Mouse (Mus musculus) liver, adult 2 months (tissue): ENCODE data around the gene Lao1. TPM values are rescaled to one million over a fixed set of nuclear protein-coding genes. Genes with fewer than 3 reads are reported as not detected.

Source experiments
- DNase-seq: peaks from one replicate; pipeline ENCODE4 v3.0.0-alpha.2; 2011; ENCODE audit warnings: low read depth, low spot score; ENCODE audit errors: extremely low read depth
- H3K27ac ChIP-seq: fragments of 200-500 bp; replicated peaks from 2 replicates; pipeline ENCODE4 v1.5.1; 2012; ENCODE audit warnings: low read depth, mild to moderate bottlenecking, control low read depth, inconsistent platforms, low read length; ENCODE audit not compliant: insufficient read depth
- H3K27me3 ChIP-seq: fragments of 200-500 bp; 2 replicates; pipeline ENCODE4 v1.6.1; 2012; ENCODE audit warnings: mild to moderate bottlenecking, moderate library complexity, low read length, inconsistent platforms; ENCODE audit not compliant: control insufficient read depth, insufficient read depth
- H3K36me3 ChIP-seq: fragments of 200-500 bp; 2 replicates; pipeline ENCODE4 v1.6.1; 2012; ENCODE audit warnings: low read length, inconsistent platforms; ENCODE audit not compliant: control insufficient read depth, insufficient read depth
- H3K4me1 ChIP-seq: fragments of 200-500 bp; 2 replicates; pipeline ENCODE4 v1.6.1; 2011; ENCODE audit warnings: low read length; ENCODE audit not compliant: control insufficient read depth, insufficient read depth
- H3K4me3 ChIP-seq: fragments of 200-500 bp; 2 replicates; pipeline ENCODE4 v1.5.1; 2011; ENCODE audit warnings: low read depth, mild to moderate bottlenecking, control low read depth, low read length, moderate library complexity; ENCODE audit not compliant: insufficient read depth
- H3K79me2 ChIP-seq: fragments of 200-500 bp; 2 replicates; pipeline ENCODE4 v1.6.1; 2012; ENCODE audit warnings: inconsistent platforms, mild to moderate bottlenecking, low read length, moderate library complexity; ENCODE audit not compliant: control insufficient read depth, insufficient read depth
- H3K9ac ChIP-seq: fragments of 200-500 bp; 2 replicates; pipeline ENCODE4 v1.6.1; 2012; ENCODE audit warnings: low read depth, mild to moderate bottlenecking, control low read depth, inconsistent platforms, low read length
- CTCF ChIP-seq: fragments of 200-500 bp; IDR thresholded peaks from 2 replicates; pipeline ENCODE4 v1.5.1; 2011; ENCODE audit warnings: low read depth, low read length, control low read depth
- POLR2A ChIP-seq: fragments of 200-500 bp; IDR thresholded peaks from 2 replicates; pipeline ENCODE4 v1.6.1; 2011; ENCODE audit warnings: low read length, control low read depth; ENCODE audit not compliant: insufficient read depth; ENCODE audit errors: extremely low read depth
- WGBS: fragments of 180-500 bp; shearing (Covaris S2); methylation state at CpG from one replicate; pipeline ENCODE4 v1.1.7; 2018; 5-methylcytosine and 5-hydroxymethylcytosine counted together
- polyA plus RNA-seq: library from polyadenylated mRNA; depleted of rRNA; stranded (reverse); fragments of >200 nt; gene quantifications from 2 replicates; pipeline ENCODE4 v1.2.3, GENCODE M21; 2012; rRNA removed
- total RNA-seq: library from RNA; depleted of rRNA; stranded (reverse); fragments of >200 nt; gene quantifications from 2 replicates; pipeline ENCODE4 v1.2.3, GENCODE M21; 2014; rRNA removed

Gene Lao1
- total and polyA plus RNA-seq, 2 experiments, result not detected

GRCm38 (mm10) chr4:119008476-119008875 lies 47.1 kb downstream of the Lao1 start:
- Histone ChIP-seq H3K27ac (no peak overlapping the region), H3K36me3 (no peaks in the 10 kb centered on the region), H3K79me2 (no peaks in the 10 kb centered on the region), H3K4me1 (no peaks in the 10 kb centered on the region), H3K9ac (no peak overlapping the region), H3K27me3 (no peaks in the 10 kb centered on the region), H3K4me3 (no peak overlapping the region)
- WGBS, result 75% methylated on average over 6 of the region's 6 CpGs
- DNase-seq, result no peak
- TF ChIP-seq POLR2A, result no peak

- H3K9ac ChIP-seq, result no peak overlapping the region
- H3K79me2 ChIP-seq, result no peaks in the 10 kb centered on the region
- H3K27me3 ChIP-seq, result no peaks in the 10 kb centered on the region
- no peak for DNase-seq
- no peak overlapping the region for H3K4me3 ChIP-seq
- WGBS, result 75% methylated on average over 8 of the region's 8 CpGs
- no peak overlapping the region for H3K27ac ChIP-seq
- no peaks in the 10 kb centered on the region for H3K36me3 ChIP-seq
- TF ChIP-seq CTCF, result no peak
- no peak for TF ChIP-seq POLR2A
- no peaks in the 10 kb centered on the region for H3K4me1 ChIP-seq
Measured at GRCm38 (mm10) chr4:119009814-119010213, 48.4 kb downstream of the Lao1 start.

- Histone ChIP-seq H3K27ac (no peak overlapping the region), H3K4me1 (no peaks in the 10 kb centered on the region), H3K27me3 (no peaks in the 10 kb centered on the region), H3K79me2 (no peaks in the 10 kb centered on the region), H3K4me3 (no peak overlapping the region), H3K36me3 (no peaks in the 10 kb centered on the region), H3K9ac (no peak overlapping the region)
- no peak for TF ChIP-seq POLR2A
- TF ChIP-seq CTCF, result no peak
- no peak for DNase-seq
- 70% methylated on average over 10 of the region's 10 CpGs for WGBS
Measured at GRCm38 (mm10) chr4:119011050-119011680, 49.8 kb downstream of the Lao1 start.

GRCm38 (mm10) chr4:119013031-119013430 lies 51.7 kb downstream of the Lao1 start:
- Histone ChIP-seq H3K27ac (no peak overlapping the region), H3K4me1 (no peaks in the 10 kb centered on the region), H3K36me3 (no peaks in the 10 kb centered on the region), H3K79me2 (no peaks in the 10 kb centered on the region), H3K27me3 (no peaks in the 10 kb centered on the region), H3K4me3 (no peak overlapping the region), H3K9ac (no peak overlapping the region)
- 82% methylated on average over 5 of the region's 5 CpGs for WGBS
- no peak for DNase-seq
- no peak for TF ChIP-seq CTCF

- no peak for DNase-seq
- Histone ChIP-seq H3K27me3 (no peaks in the 10 kb centered on the region), H3K4me3 (no peak overlapping the region), H3K36me3 (no peaks in the 10 kb centered on the region), H3K9ac (no peak overlapping the region), H3K79me2 (no peaks in the 10 kb centered on the region), H3K27ac (no peak overlapping the region), H3K4me1 (no peaks in the 10 kb centered on the region)
- TF ChIP-seq POLR2A, result no peak
- no peak for TF ChIP-seq CTCF
Measured at GRCm38 (mm10) chr4:119014997-119015396, 53.6 kb downstream of the Lao1 start.

- H3K36me3 ChIP-seq, result no peaks in the 10 kb centered on the region
- H3K79me2 ChIP-seq, result no peaks in the 10 kb centered on the region
- no peak for DNase-seq
- H3K27ac ChIP-seq, result no peak overlapping the region
- no peaks in the 10 kb centered on the region for H3K27me3 ChIP-seq
- H3K4me3 ChIP-seq, result no peak overlapping the region
- no peak overlapping the region for H3K9ac ChIP-seq
- no peaks in the 10 kb centered on the region for H3K4me1 ChIP-seq
- WGBS, result 67% methylated on average over 6 of the region's 6 CpGs
- TF ChIP-seq CTCF (no peak), POLR2A (no peak)
Measured at GRCm38 (mm10) chr4:119015557-119015956, 54.2 kb downstream of the Lao1 start.

- 90% methylated on average over 5 of the region's 5 CpGs for WGBS
- H3K4me1 ChIP-seq, result no peaks in the 10 kb centered on the region
Measured at GRCm38 (mm10) chr4:119017078-119017477, 55.7 kb downstream of the Lao1 start.

More at GRCm38 (mm10) chr4:119017078-119017477, 55.7 kb downstream of the Lao1 start:
- Histone ChIP-seq H3K4me3 (no peak overlapping the region), H3K27ac (no peak overlapping the region), H3K27me3 (no peaks in the 10 kb centered on the region), H3K79me2 (no peaks in the 10 kb centered on the region), H3K36me3 (no peaks in the 10 kb centered on the region), H3K9ac (no peak overlapping the region)
- no peak for DNase-seq
- TF ChIP-seq POLR2A, result no peak

Other genes with a start within 250 kb of the Lao1 start
- not detected in 2 replicates for gene Olfr1340, start 241.4 kb upstream of the Lao1 start, total RNA-seq
- gene Olfr1340, start 241.4 kb upstream of the Lao1 start, polyA plus RNA-seq, result not detected in 2 replicates
- gene Olfr1339, start 229.4 kb upstream of the Lao1 start, total RNA-seq, result not detected in 2 replicates
- gene Olfr1339, start 229.4 kb upstream of the Lao1 start, polyA plus RNA-seq, result not detected in 2 replicates
- gene Olfr1338, start 202.8 kb upstream of the Lao1 start, total RNA-seq, result not detected in 2 replicates
- gene Olfr1338, start 202.8 kb upstream of the Lao1 start, polyA plus RNA-seq, result not detected in 2 replicates
- gene Olfr1337, start 179.0 kb upstream of the Lao1 start, total RNA-seq, result not detected in 2 replicates
- not detected in 2 replicates for gene Olfr1337, start 179.0 kb upstream of the Lao1 start, polyA plus RNA-seq
- not detected in 2 replicates for gene Olfr1335, start 151.6 kb upstream of the Lao1 start, total RNA-seq
- gene Olfr1335, start 151.6 kb upstream of the Lao1 start, polyA plus RNA-seq, result not detected in 2 replicates
- gene Olfr1333, start 125.3 kb upstream of the Lao1 start, total RNA-seq, result not detected in 2 replicates
- not detected in 2 replicates for gene Olfr1333, start 125.3 kb upstream of the Lao1 start, polyA plus RNA-seq
- gene Olfr1331, start 96.9 kb upstream of the Lao1 start, total RNA-seq, result not detected in 2 replicates
- gene Olfr1331, start 96.9 kb upstream of the Lao1 start, polyA plus RNA-seq, result not detected in 2 replicates
- gene Olfr1330, start 73.0 kb upstream of the Lao1 start, total RNA-seq, result not detected in 2 replicates
- gene Olfr1330, start 73.0 kb upstream of the Lao1 start, polyA plus RNA-seq, result not detected in 2 replicates
- not detected in 2 replicates for gene Olfr1329, start 44.1 kb upstream of the Lao1 start, total RNA-seq
- not detected in 2 replicates for gene Olfr1329, start 44.1 kb upstream of the Lao1 start, polyA plus RNA-seq
- 0.20 TPM in 1 of 2 replicates, not detected in the other for gene Olfr1328, start 23.0 kb upstream of the Lao1 start, total RNA-seq
- not detected in 2 replicates for gene Olfr1328, start 23.0 kb upstream of the Lao1 start, polyA plus RNA-seq
- 6.9 and 7.3 TPM in 2 replicates for gene Slc2a1, start 147.1 kb downstream of the Lao1 start, total RNA-seq
- 11.1 and 17.7 TPM in 2 replicates for gene Slc2a1, start 147.1 kb downstream of the Lao1 start, polyA plus RNA-seq
- 3.7 and 4.5 TPM in 2 replicates for gene Zfp691, start 212.6 kb downstream of the Lao1 start, total RNA-seq
- 9.7 and 13.0 TPM in 2 replicates for gene Zfp691, start 212.6 kb downstream of the Lao1 start, polyA plus RNA-seq
- gene Ermap, start 228.4 kb downstream of the Lao1 start, total RNA-seq, result 0.09 TPM in 1 of 2 replicates, not detected in the other
- 0.02 TPM in 1 of 2 replicates, not detected in the other for gene Ermap, start 228.4 kb downstream of the Lao1 start, polyA plus RNA-seq
- gene Svbp, start 233.7 kb downstream of the Lao1 start, total RNA-seq, result 9.1 and 10.0 TPM in 2 replicates
- 11.9 and 14.8 TPM in 2 replicates for gene Svbp, start 233.7 kb downstream of the Lao1 start, polyA plus RNA-seq